Mouse (Mus musculus) stomach, embryonic 15.5 days (tissue): Measurements from ENCODE around the gene Phb2. TPM values are rescaled to one million over a fixed set of nuclear protein-coding genes. Genes with fewer than 3 reads are reported as not detected.

Source experiments
- ATAC-seq: fragments of 200-750 bp; cut with Nextera tagmentation; 2 replicates; pipeline ENCODE4 v1.8.0; 2017; ENCODE audit warnings: low read depth, moderate number of reproducible peaks, moderate TSS enrichment; ENCODE audit not compliant: insufficient read depth, low FRiP score
- H3K27ac ChIP-seq: fragments of 300-500 bp; sonication (generic); 2 replicates; pipeline ENCODE4 v1.5.1; 2015; ENCODE audit warnings: mild to moderate bottlenecking, inconsistent platforms
- H3K27me3 ChIP-seq: fragments of 300-500 bp; sonication (generic); replicated peaks from 2 replicates; pipeline ENCODE4 v1.6.1; 2015; ENCODE audit warnings: inconsistent platforms
- H3K36me3 ChIP-seq: fragments of 300-500 bp; sonication (generic); 2 replicates; pipeline ENCODE4 v1.6.1; 2015; ENCODE audit warnings: inconsistent platforms
- H3K4me1 ChIP-seq: fragments of 300-500 bp; sonication (generic); 2 replicates; pipeline ENCODE4 v1.6.1; 2015; ENCODE audit warnings: inconsistent platforms
- H3K4me2 ChIP-seq: fragments of 300-500 bp; sonication (generic); 2 replicates; pipeline ENCODE4 v1.6.1; 2015; ENCODE audit warnings: mild to moderate bottlenecking, inconsistent platforms
- H3K4me3 ChIP-seq: fragments of 300-500 bp; sonication (generic); replicated peaks from 2 replicates; pipeline ENCODE4 v1.5.1; 2015; ENCODE audit warnings: inconsistent platforms
- H3K9ac ChIP-seq: fragments of 300-500 bp; sonication (generic); 2 replicates; pipeline ENCODE4 v1.6.1; 2015; ENCODE audit warnings: inconsistent platforms
- H3K9me3 ChIP-seq: fragments of 300-500 bp; sonication (generic); 2 replicates; pipeline ENCODE4 v1.6.1; 2016; ENCODE audit warnings: inconsistent platforms
- WGBS: fragments of 180-500 bp; shearing (Covaris S2); methylation state at CpG from one replicate; pipeline ENCODE4 v1.1.7; 2015; 5-methylcytosine and 5-hydroxymethylcytosine counted together
- polyA plus RNA-seq: library from polyadenylated mRNA; unstranded; fragments of >200 nt; fragmentation: Nextera tagmentation; extraction: Ambion mirVana; gene quantifications from 2 replicates; pipeline ENCODE4 v1.2.1, GENCODE M21; 2015

The Phb2 gene
- polyA plus RNA-seq, 1 experiment from 2014 or later, result 355 TPM

GRCm38 (mm10) chr6:124694166-124694955, 17.8 kb upstream of the Phb2 start:
- H3K36me3 ChIP-seq, result peaks cover 7% of the 10 kb centered on the region; the same call in 1 of the 2 replicates
- peak overlapping the region; percentile 69 for H3K27ac ChIP-seq
- peak overlapping the region; percentile 14; the same call in 1 of the 2 replicates for H3K4me2 ChIP-seq
- 70% methylated on average over 15 of the region's 15 CpGs for WGBS
- H3K4me1 ChIP-seq, result peaks cover 11% of the 10 kb centered on the region
- no peaks in the 10 kb centered on the region for H3K9me3 ChIP-seq
- H3K27me3 ChIP-seq, result no peaks in the 10 kb centered on the region
- no peak overlapping the region for H3K9ac ChIP-seq
- peak; percentile 71 for ATAC-seq
- H3K4me3 ChIP-seq, result no peak overlapping the region

- Histone ChIP-seq H3K9me3 (no peaks in the 10 kb centered on the region), H3K9ac (no peak overlapping the region), H3K27ac (no peak overlapping the region), H3K27me3 (no peaks in the 10 kb centered on the region), H3K36me3 (peaks cover 17% of the 10 kb centered on the region; the same call in 1 of the 2 replicates), H3K4me3 (no peak overlapping the region), H3K4me1 (peaks cover 11% of the 10 kb centered on the region), H3K4me2 (no peak overlapping the region)
- no peak for ATAC-seq
- 92% methylated on average over 7 of the region's 7 CpGs for WGBS
Measured at GRCm38 (mm10) chr6:124696441-124697150, 15.5 kb upstream of the Phb2 start.

GRCm38 (mm10) chr6:124698751-124699150, 13.4 kb upstream of the Phb2 start:
- Histone ChIP-seq H3K4me1 (peaks cover 11% of the 10 kb centered on the region), H3K36me3 (peaks cover 23% of the 10 kb centered on the region), H3K4me2 (no peak overlapping the region), H3K27ac (no peak overlapping the region), H3K4me3 (no peak overlapping the region), H3K9ac (no peak overlapping the region), H3K27me3 (no peaks in the 10 kb centered on the region), H3K9me3 (no peaks in the 10 kb centered on the region)
- ATAC-seq, result no peak
- 68% methylated on average over 6 of the region's 6 CpGs for WGBS

- ATAC-seq, result no peak
- Histone ChIP-seq H3K27ac (no peak overlapping the region), H3K27me3 (no peaks in the 10 kb centered on the region), H3K36me3 (peaks cover 27% of the 10 kb centered on the region), H3K4me2 (no peak overlapping the region), H3K9ac (no peak overlapping the region), H3K4me1 (peaks cover 5% of the 10 kb centered on the region), H3K4me3 (no peak overlapping the region), H3K9me3 (no peaks in the 10 kb centered on the region)
- WGBS, result 85% methylated on average over 4 of the region's 4 CpGs
Measured at GRCm38 (mm10) chr6:124699366-124699765, 12.8 kb upstream of the Phb2 start.

GRCm38 (mm10) chr6:124699962-124700610, 12.1 kb upstream of the Phb2 start:
- H3K36me3 ChIP-seq, result peaks cover 34% of the 10 kb centered on the region
- H3K9me3 ChIP-seq, result no peaks in the 10 kb centered on the region
- H3K27me3 ChIP-seq, result no peaks in the 10 kb centered on the region
- H3K27ac ChIP-seq, result no peak overlapping the region
- no peak for ATAC-seq
- 80% methylated on average over 11 of the region's 11 CpGs for WGBS
- no peak overlapping the region for H3K4me3 ChIP-seq
- no peaks in the 10 kb centered on the region for H3K4me1 ChIP-seq
- no peak overlapping the region for H3K9ac ChIP-seq
- H3K4me2 ChIP-seq, result no peak overlapping the region

GRCm38 (mm10) chr6:124701338-124701737, 10.8 kb upstream of the Phb2 start:
- H3K4me2 ChIP-seq, result no peak overlapping the region
- no peaks in the 10 kb centered on the region for H3K27me3 ChIP-seq
- no peaks in the 10 kb centered on the region for H3K4me1 ChIP-seq
- 75% methylated on average over 8 of the region's 8 CpGs for WGBS
- no peaks in the 10 kb centered on the region for H3K9me3 ChIP-seq
- H3K36me3 ChIP-seq, result peaks cover 35% of the 10 kb centered on the region
- no peak overlapping the region for H3K4me3 ChIP-seq
- H3K27ac ChIP-seq, result no peak overlapping the region
- ATAC-seq, result no peak
- no peak overlapping the region for H3K9ac ChIP-seq

- Histone ChIP-seq H3K36me3 (peaks cover 35% of the 10 kb centered on the region), H3K27me3 (no peaks in the 10 kb centered on the region), H3K4me3 (no peak overlapping the region), H3K4me2 (no peak overlapping the region), H3K27ac (no peak overlapping the region), H3K4me1 (no peaks in the 10 kb centered on the region), H3K9ac (no peak overlapping the region), H3K9me3 (no peaks in the 10 kb centered on the region)
- WGBS, result 90% methylated on average over 17 of the region's 17 CpGs
- ATAC-seq, result no peak
Measured at GRCm38 (mm10) chr6:124702102-124702783, 9.9 kb upstream of the Phb2 start.

GRCm38 (mm10) chr6:124702784-124703103, 9.4 kb upstream of the Phb2 start:
- H3K27me3 ChIP-seq, result no peaks in the 10 kb centered on the region
- no peaks in the 10 kb centered on the region for H3K4me1 ChIP-seq
- H3K27ac ChIP-seq, result no peak overlapping the region
- H3K36me3 ChIP-seq, result peaks cover 35% of the 10 kb centered on the region
- no peak overlapping the region for H3K4me2 ChIP-seq
- 44% methylated on average over 3 of the region's 3 CpGs for WGBS
- no peak overlapping the region for H3K4me3 ChIP-seq
- H3K9me3 ChIP-seq, result no peaks in the 10 kb centered on the region
- 0 out of 2 replicates have a peak, but pooled peaks have one; percentile 32 for ATAC-seq
- H3K9ac ChIP-seq, result no peak overlapping the region

GRCm38 (mm10) chr6:124703789-124704188, 8.3 kb upstream of the Phb2 start:
- peaks cover 35% of the 10 kb centered on the region for H3K36me3 ChIP-seq
- H3K27me3 ChIP-seq, result no peaks in the 10 kb centered on the region
- no peak overlapping the region for H3K27ac ChIP-seq
- H3K9me3 ChIP-seq, result no peaks in the 10 kb centered on the region
- no peak overlapping the region for H3K9ac ChIP-seq
- H3K4me3 ChIP-seq, result no peak overlapping the region
- ATAC-seq, result no peak
- WGBS, result 70% methylated on average over 7 of the region's 7 CpGs
- no peak overlapping the region for H3K4me2 ChIP-seq
- no peaks in the 10 kb centered on the region for H3K4me1 ChIP-seq

GRCm38 (mm10) chr6:124704417-124704816, 7.7 kb upstream of the Phb2 start:
- no peak for ATAC-seq
- Histone ChIP-seq H3K4me3 (no peak overlapping the region), H3K27ac (no peak overlapping the region), H3K27me3 (no peaks in the 10 kb centered on the region), H3K4me1 (0 out of 2 replicates have a peak, but pooled peaks cover 2% of the 10 kb centered on the region), H3K4me2 (no peak overlapping the region), H3K9me3 (no peaks in the 10 kb centered on the region), H3K36me3 (peaks cover 31% of the 10 kb centered on the region), H3K9ac (no peak overlapping the region)
- WGBS, result 95% methylated on average over 2 of the region's 2 CpGs

GRCm38 (mm10) chr6:124706061-124706627, 6.0 kb upstream of the Phb2 start:
- H3K27ac ChIP-seq, result no peak overlapping the region
- no peak for ATAC-seq
- peaks cover 16% of the 10 kb centered on the region for H3K4me1 ChIP-seq
- WGBS, result 83% methylated on average over 5 of the region's 5 CpGs
- H3K27me3 ChIP-seq, result no peaks in the 10 kb centered on the region
- no peak overlapping the region for H3K4me3 ChIP-seq
- no peak overlapping the region for H3K9ac ChIP-seq
- no peak overlapping the region for H3K4me2 ChIP-seq
- peaks cover 26% of the 10 kb centered on the region for H3K36me3 ChIP-seq
- H3K9me3 ChIP-seq, result no peaks in the 10 kb centered on the region
